In genomic region chr6:116009426-116009825, GRCm38 (mm10) we compare ENCODE assay signal across 10 mouse cellular contexts. TPM values are rescaled to one million over a fixed set of nuclear protein-coding genes. Genes with fewer than 3 reads are reported as not detected.
DNase-seq lines count a peak whose midpoint lies in the region; ATAC-seq lines count a peak whose summit lies in the region.
"Had no signal": no experiment of that assay in that cellular context is flagged by ENCODE, and none has a peak within 500 bp of the region (broad histone marks: within the 10 kb centered on the region; RNA-seq: fewer than 3 reads in every experiment).

No protein-coding gene starts in this region.

- WGBS in liver, embryonic 11.5 days = 49% methylated on average over 12 of the region's 12 CpGs
- 58% methylated on average over 12 of the region's 12 CpGs for WGBS in intestine, embryonic 14.5 days
- WGBS in lung, embryonic 15.5 days = 57% methylated on average over 12 of the region's 12 CpGs
- WGBS in midbrain, embryonic 14.5 days = 51% methylated on average over 12 of the region's 12 CpGs
- 52% methylated on average over 12 of the region's 12 CpGs for WGBS in hindbrain, embryonic 12.5 days

- no peak overlapping the region for H3K4me3 ChIP-seq in liver, embryonic 11.5 days (ENCODE audit: low read depth, low read length)
- H3K4me3 ChIP-seq in intestine, embryonic 14.5 days (ENCODE audit: low read depth, low read length) = no peak overlapping the region
- H3K4me3 ChIP-seq in lung, embryonic 15.5 days = no peak overlapping the region
- no peak overlapping the region for H3K4me3 ChIP-seq in midbrain, embryonic 14.5 days (replicated peaks; ENCODE audit: low read depth, low read length)
- no peak overlapping the region for H3K4me3 ChIP-seq in hindbrain, embryonic 12.5 days
- H3K4me3 ChIP-seq: forebrain, embryonic 13.5 days; heart, embryonic 15.5 days; liver, embryonic 13.5 days had no signal

- ATAC-seq in liver, embryonic 11.5 days (replicated peaks; ENCODE audit: low FRiP score) = no peak
- 0 out of 2 replicates have a peak, but pooled peaks have one; percentile 12 for ATAC-seq in intestine, embryonic 14.5 days (replicated peaks; ENCODE audit: low FRiP score, low TSS enrichment, low read depth)
- no peak for ATAC-seq in lung, embryonic 15.5 days (ENCODE audit: borderline replicate concordance, extremely low read depth, low FRiP score, low TSS enrichment)
- ATAC-seq in midbrain, embryonic 14.5 days (ENCODE audit: low FRiP score, low TSS enrichment) = no peak
- no peak for ATAC-seq in hindbrain, embryonic 12.5 days (ENCODE audit: low FRiP score)

- H3K9me3 ChIP-seq in liver, embryonic 11.5 days (ENCODE audit: control insufficient read depth, low read length) = no peaks in the 10 kb centered on the region
- no peaks in the 10 kb centered on the region for H3K9me3 ChIP-seq in intestine, embryonic 14.5 days (ENCODE audit: control insufficient read depth, low read length)
- H3K9me3 ChIP-seq in lung, embryonic 15.5 days = no peaks in the 10 kb centered on the region
- no peaks in the 10 kb centered on the region for H3K9me3 ChIP-seq in midbrain, embryonic 14.5 days (ENCODE audit: control insufficient read depth, low read length)
- H3K9me3 ChIP-seq in hindbrain, embryonic 12.5 days (replicated peaks) = no peaks in the 10 kb centered on the region
- H3K9me3 ChIP-seq: forebrain, embryonic 13.5 days; heart, embryonic 15.5 days; liver, embryonic 13.5 days had no signal

- H3K27ac ChIP-seq in liver, embryonic 11.5 days (ENCODE audit: low read depth, low read length) = no peak overlapping the region
- H3K27ac ChIP-seq in intestine, embryonic 14.5 days (ENCODE audit: low read depth) = 0 out of 2 replicates have a peak overlapping the region, but pooled peaks have one; percentile 11
- H3K27ac ChIP-seq in lung, embryonic 15.5 days = peak overlapping the region; percentile 41; the same call in 1 of the 2 replicates
- no peak overlapping the region for H3K27ac ChIP-seq in midbrain, embryonic 14.5 days (replicated peaks; ENCODE audit: low read depth, low read length)
- no peak overlapping the region for H3K27ac ChIP-seq in hindbrain, embryonic 12.5 days
- H3K27ac ChIP-seq: forebrain, embryonic 13.5 days; heart, embryonic 15.5 days; liver, embryonic 13.5 days had no signal

- no peak overlapping the region for H3K4me2 ChIP-seq in liver, embryonic 11.5 days
- no peak overlapping the region for H3K4me2 ChIP-seq in intestine, embryonic 14.5 days (ENCODE audit: low read length)
- H3K4me2 ChIP-seq in lung, embryonic 15.5 days = no peak overlapping the region
- no peak overlapping the region for H3K4me2 ChIP-seq in midbrain, embryonic 14.5 days (ENCODE audit: low read length)
- H3K4me2 ChIP-seq in hindbrain, embryonic 12.5 days (replicated peaks) = no peak overlapping the region
- H3K4me2 ChIP-seq: forebrain, embryonic 13.5 days; heart, embryonic 15.5 days; liver, embryonic 13.5 days had no signal

- peak; percentile 35 for DNase-seq in liver, embryonic 11.5 days (ENCODE audit: low spot score)
- no peak for DNase-seq in liver
- DNase-seq in ZHBTc4 (ENCODE audit: low read depth, low spot score) = peak; percentile 52
- no peak for DNase-seq in intestine, embryonic 14.5 days (ENCODE audit: low spot score)
- DNase-seq in midbrain, embryonic 14.5 days = no peak
- DNase-seq: liver, embryonic 13.5 days had no signal

- no peaks in the 10 kb centered on the region for H3K36me3 ChIP-seq in liver, embryonic 11.5 days (ENCODE audit: control insufficient read depth, insufficient read depth, low read length)
- no peaks in the 10 kb centered on the region for H3K36me3 ChIP-seq in intestine, embryonic 14.5 days (ENCODE audit: control insufficient read depth, insufficient read depth, low read length)
- no peaks in the 10 kb centered on the region for H3K36me3 ChIP-seq in lung, embryonic 15.5 days
- H3K36me3 ChIP-seq in midbrain, embryonic 14.5 days (ENCODE audit: control insufficient read depth, insufficient read depth, low read length) = no peaks in the 10 kb centered on the region
- H3K36me3 ChIP-seq in hindbrain, embryonic 12.5 days = no peaks in the 10 kb centered on the region
- H3K36me3 ChIP-seq: heart, embryonic 15.5 days; liver, embryonic 13.5 days had no signal

- H3K9ac ChIP-seq in liver, embryonic 11.5 days (ENCODE audit: low read depth, low read length) = no peak overlapping the region
- no peak overlapping the region for H3K9ac ChIP-seq in intestine, embryonic 14.5 days (ENCODE audit: low read length)
- no peak overlapping the region for H3K9ac ChIP-seq in lung, embryonic 15.5 days
- no peak overlapping the region for H3K9ac ChIP-seq in midbrain, embryonic 14.5 days (replicated peaks; ENCODE audit: low read length)
- H3K9ac ChIP-seq in hindbrain, embryonic 12.5 days = no peak overlapping the region
- H3K9ac ChIP-seq: forebrain, embryonic 13.5 days; heart, embryonic 15.5 days; liver, embryonic 13.5 days had no signal

- H3K4me1 ChIP-seq in liver, embryonic 11.5 days (replicated peaks; ENCODE audit: control insufficient read depth, insufficient read depth, low read length) = peaks cover 15% of the 10 kb centered on the region
- no peaks in the 10 kb centered on the region; the same call in 1 of the 2 replicates for H3K4me1 ChIP-seq in intestine, embryonic 14.5 days (replicated peaks; ENCODE audit: control insufficient read depth, insufficient read depth, low read length)
- peaks cover 37% of the 10 kb centered on the region for H3K4me1 ChIP-seq in lung, embryonic 15.5 days
- H3K4me1 ChIP-seq in midbrain, embryonic 14.5 days (ENCODE audit: control insufficient read depth, insufficient read depth, low read length) = no peaks in the 10 kb centered on the region
- peaks cover 10% of the 10 kb centered on the region; the same call in 1 of the 2 replicates for H3K4me1 ChIP-seq in hindbrain, embryonic 12.5 days
- H3K4me1 ChIP-seq: forebrain, embryonic 13.5 days had no signal

- H3K27me3 ChIP-seq in liver, embryonic 11.5 days (replicated peaks; ENCODE audit: control insufficient read depth, insufficient read depth, low read length) = no peaks in the 10 kb centered on the region
- H3K27me3 ChIP-seq in intestine, embryonic 14.5 days (replicated peaks; ENCODE audit: control insufficient read depth, insufficient read depth, low read length) = no peaks in the 10 kb centered on the region
- no peaks in the 10 kb centered on the region for H3K27me3 ChIP-seq in lung, embryonic 15.5 days
- H3K27me3 ChIP-seq in midbrain, embryonic 14.5 days (ENCODE audit: control insufficient read depth, insufficient read depth, low read length) = no peaks in the 10 kb centered on the region
- H3K27me3 ChIP-seq in hindbrain, embryonic 12.5 days = peaks cover 4% of the 10 kb centered on the region
- H3K27me3 ChIP-seq: forebrain, embryonic 13.5 days; heart, embryonic 15.5 days; liver, embryonic 13.5 days had no signal

RNA-seq across cellular contexts. Expression of gene Plxnd1, which starts 14.6 kb away (rescaled TPM):
- 25.6 and 27.8 TPM in 2 replicates for polyA plus RNA-seq in liver, embryonic 11.5 days (2014; fragmentation: Nextera tagmentation; extraction: Ambion mirVana)
- 39.7 and 46.5 TPM in 2 replicates for polyA plus RNA-seq in intestine, embryonic 14.5 days (2014; fragmentation: Nextera tagmentation; extraction: Ambion mirVana)
- 49.2 and 53.5 TPM in 2 replicates for polyA plus RNA-seq in lung, embryonic 15.5 days (2015; fragmentation: Nextera tagmentation; extraction: Ambion mirVana)
- 3.9 and 9.0 TPM in 2 replicates for polyA plus RNA-seq in midbrain, embryonic 14.5 days (2014; fragmentation: Nextera tagmentation; extraction: Ambion mirVana)
- 21.9 and 24.5 TPM in 2 replicates for polyA plus RNA-seq in hindbrain, embryonic 12.5 days (2016; fragmentation: Nextera tagmentation; extraction: Ambion mirVana)

Comparison
In these comparisons a context has a peak if more than half of its experiments do, and no peak if none do; other contexts are left out.
1. DNase-seq: peak in liver, embryonic 11.5 days (single experiment) and ZHBTc4 (single experiment); none in liver (single experiment), intestine, embryonic 14.5 days (single experiment) and midbrain, embryonic 14.5 days (single experiment).
2. H3K27ac ChIP-seq: peak in intestine, embryonic 14.5 days (single experiment) and lung, embryonic 15.5 days (single experiment); none in liver, embryonic 11.5 days (single experiment), midbrain, embryonic 14.5 days (single experiment) and hindbrain, embryonic 12.5 days (single experiment).